Mouse (Mus musculus): ENCODE measurements around the gene Zdhhc18. TPM values are rescaled to one million over a fixed set of nuclear protein-coding genes. Genes with fewer than 3 reads are reported as not detected.
A peak's percentile ranks its signal among the peaks of the same experiment; 100 is the strongest.

Gene Zdhhc18
- polyA plus RNA-seq, 1 experiment from 2014 or later = 1.1 TPM

DNA sequence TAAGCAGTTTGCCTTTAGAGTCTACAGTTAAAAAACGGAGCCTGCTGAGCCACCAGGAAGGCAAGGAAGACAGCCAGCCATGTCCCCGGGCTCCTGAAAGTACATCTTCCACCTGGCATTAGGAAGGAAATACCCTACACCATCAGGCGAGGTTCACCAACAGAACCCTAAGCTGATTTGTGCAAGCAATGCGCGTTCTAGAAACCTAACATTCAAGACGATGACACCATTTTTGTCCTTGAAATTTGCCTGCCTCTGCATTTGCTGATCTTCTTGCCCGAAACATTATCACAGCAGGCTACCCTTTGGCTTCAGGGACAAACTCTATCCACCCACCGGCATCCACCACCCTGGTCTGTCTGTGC, 24.4 kb upstream of the Zdhhc18 start:
- DNase-seq (no peak), ATAC-seq (ENCODE audit: low read depth) (no peak)
- Histone ChIP-seq H3K4me2 (peak overlapping the region; percentile 94), H3K9me3 (replicated peaks) (no peaks in the 10 kb centered on the region), H3K4me3 (replicated peaks) (peak overlapping the region; percentile 80; the same call in 1 of the 2 replicates), H3K4me1 (replicated peaks) (peaks cover 85% of the 10 kb centered on the region), H3K9ac (peak overlapping the region; percentile 91), H3K27me3 (no peaks in the 10 kb centered on the region), H3K36me3 (peaks cover 9% of the 10 kb centered on the region), H3K27ac (peak overlapping the region; percentile 98)
- WGBS (ENCODE audit: insufficient replicate concordance) = 19% methylated on average over 8 of the region's 8 CpGs

GRCm38 (mm10) chr4:133673666-133674330, 23.8 kb upstream of the Zdhhc18 start:
- no peaks in the 10 kb centered on the region for H3K9me3 ChIP-seq (replicated peaks)
- 4% methylated on average over 10 of the region's 10 CpGs for WGBS (ENCODE audit: insufficient replicate concordance)
- H3K4me3 ChIP-seq (replicated peaks) = peak overlapping the region; percentile 80
- H3K4me1 ChIP-seq (replicated peaks) = peaks cover 87% of the 10 kb centered on the region
- peak overlapping the region; percentile 91 for H3K9ac ChIP-seq
- ATAC-seq (ENCODE audit: low read depth) (no peak), DNase-seq (no peak)
- H3K27me3 ChIP-seq = no peaks in the 10 kb centered on the region
- H3K36me3 ChIP-seq = peaks cover 7% of the 10 kb centered on the region
- H3K27ac ChIP-seq = peak overlapping the region; percentile 98
- peak overlapping the region; percentile 94 for H3K4me2 ChIP-seq

DNA sequence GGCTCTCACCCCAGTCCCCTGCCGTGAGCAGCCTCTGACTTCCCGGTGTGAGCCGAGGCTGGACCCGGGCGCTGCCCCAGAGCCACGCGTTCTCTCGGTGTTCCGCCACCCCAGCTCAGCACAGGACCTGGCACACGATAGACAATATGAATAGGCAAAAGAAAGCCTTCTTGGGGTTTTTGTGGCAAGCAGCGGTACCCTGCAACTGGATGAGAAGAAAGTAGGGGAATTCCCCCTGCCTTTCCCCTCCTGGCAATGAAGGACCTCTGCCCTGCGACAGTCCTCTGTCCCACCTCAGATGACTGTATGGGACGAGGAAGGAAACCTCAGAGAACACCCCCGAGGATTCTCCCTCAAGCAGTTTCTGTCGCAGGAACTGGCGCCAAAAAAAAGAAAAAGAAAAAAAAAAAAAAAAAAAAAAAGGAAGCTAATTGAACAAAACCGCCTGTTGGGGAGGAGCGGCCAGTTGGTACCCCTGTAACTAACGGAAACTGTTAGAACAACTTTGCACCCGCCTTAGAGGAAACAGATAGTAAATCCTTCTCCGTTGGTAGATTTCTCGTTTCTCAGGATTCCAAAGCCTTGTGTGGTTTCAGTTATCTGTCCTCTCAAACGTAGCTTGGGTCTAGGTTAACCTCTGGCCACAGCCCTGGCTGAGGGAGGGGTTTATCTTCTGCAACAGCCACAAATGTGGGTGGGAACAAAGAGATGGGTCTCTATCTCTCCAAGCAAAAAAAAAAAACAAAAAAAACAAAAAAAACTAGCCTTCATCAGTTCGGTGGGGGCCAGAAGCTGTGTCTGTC, 23.1 kb upstream of the Zdhhc18 start:
- Histone ChIP-seq H3K9ac (peak overlapping the region; percentile 91), H3K27me3 (no peaks in the 10 kb centered on the region), H3K4me2 (peak overlapping the region; percentile 94), H3K36me3 (peaks cover 2% of the 10 kb centered on the region; the same call in 1 of the 2 replicates), H3K4me1 (replicated peaks) (peaks cover 88% of the 10 kb centered on the region), H3K9me3 (replicated peaks) (no peaks in the 10 kb centered on the region), H3K27ac (peak overlapping the region; percentile 98), H3K4me3 (replicated peaks) (peak overlapping the region; percentile 80)
- WGBS (ENCODE audit: insufficient replicate concordance) = under 1% methylated on average over 24 of the region's 24 CpGs
- peak; percentile 63 for ATAC-seq (ENCODE audit: low read depth)
- DNase-seq = peak; percentile 82

- Histone ChIP-seq H3K4me2 (peak within 1 kb of the TSS; percentile 94), H3K4me3 (replicated peaks) (peak within 1 kb of the TSS; percentile 80), H3K36me3 (peaks cover 3% of the 10 kb centered on the region; the same call in 1 of the 2 replicates), H3K27ac (peak within 1 kb of the TSS; percentile 98), H3K4me1 (replicated peaks) (peaks cover 83% of the 10 kb centered on the region), H3K9ac (peak within 1 kb of the TSS; percentile 91), H3K9me3 (replicated peaks) (no peaks in the 10 kb centered on the region), H3K27me3 (no peaks in the 10 kb centered on the region)
- ATAC-seq (ENCODE audit: low read depth) (peak; percentile 84), DNase-seq (peak; percentile 86)
- under 1% methylated on average over 76 of the region's 76 CpGs for WGBS (ENCODE audit: insufficient replicate concordance)
These were observed 22.2 kb upstream of the Zdhhc18 start, which contains the start of gene Pigv for GRCm38 (mm10) chr4:133671881-133672844. Gene Pigv, minus strand, starts transcription at chr4:133672647.

DNA sequence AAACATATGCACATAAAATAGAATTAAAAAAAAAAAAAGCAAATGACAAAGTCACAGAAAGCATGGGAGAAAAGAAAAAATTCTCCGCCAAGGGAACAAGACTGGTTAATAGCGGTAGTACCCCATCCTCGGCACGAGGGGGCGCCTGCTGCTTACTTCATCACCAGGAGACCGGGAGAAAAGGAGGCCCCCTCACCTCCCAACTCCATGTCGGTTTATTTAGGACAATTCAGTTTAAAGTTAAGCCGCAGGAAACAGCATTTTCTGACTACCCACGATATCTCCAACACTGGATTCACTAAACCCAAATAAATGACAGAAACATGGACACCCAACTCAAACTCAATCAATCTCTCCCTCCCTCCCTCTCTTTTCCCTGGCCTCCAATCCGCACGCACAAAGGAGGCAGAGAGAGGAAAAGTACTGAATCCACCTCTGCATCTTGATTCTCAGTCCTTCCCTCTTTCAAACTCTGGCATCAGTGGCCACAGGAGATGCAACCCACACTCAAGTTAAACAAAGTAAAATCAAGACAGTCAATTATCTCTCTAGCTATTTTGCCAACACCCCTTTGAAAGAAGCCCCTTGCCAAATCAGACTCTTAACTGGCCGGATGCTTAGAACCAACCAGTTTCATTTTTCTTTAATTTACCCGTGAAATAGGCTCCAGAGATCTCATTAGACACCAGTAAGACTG, 21.4 kb upstream of the Zdhhc18 start:
- H3K36me3 ChIP-seq = peaks cover 6% of the 10 kb centered on the region; the same call in 1 of the 2 replicates
- DNase-seq = peak; percentile 66
- peaks cover 80% of the 10 kb centered on the region for H3K4me1 ChIP-seq (replicated peaks)
- no peaks in the 10 kb centered on the region for H3K9me3 ChIP-seq (replicated peaks)
- peak overlapping the region; percentile 91 for H3K9ac ChIP-seq
- ATAC-seq (ENCODE audit: low read depth) = no peak
- peak overlapping the region; percentile 94 for H3K4me2 ChIP-seq
- H3K27me3 ChIP-seq = no peaks in the 10 kb centered on the region
- WGBS (ENCODE audit: insufficient replicate concordance) = 6% methylated on average over 13 of the region's 13 CpGs
- peak overlapping the region; percentile 80 for H3K4me3 ChIP-seq (replicated peaks)
- peak overlapping the region; percentile 98 for H3K27ac ChIP-seq

DNA sequence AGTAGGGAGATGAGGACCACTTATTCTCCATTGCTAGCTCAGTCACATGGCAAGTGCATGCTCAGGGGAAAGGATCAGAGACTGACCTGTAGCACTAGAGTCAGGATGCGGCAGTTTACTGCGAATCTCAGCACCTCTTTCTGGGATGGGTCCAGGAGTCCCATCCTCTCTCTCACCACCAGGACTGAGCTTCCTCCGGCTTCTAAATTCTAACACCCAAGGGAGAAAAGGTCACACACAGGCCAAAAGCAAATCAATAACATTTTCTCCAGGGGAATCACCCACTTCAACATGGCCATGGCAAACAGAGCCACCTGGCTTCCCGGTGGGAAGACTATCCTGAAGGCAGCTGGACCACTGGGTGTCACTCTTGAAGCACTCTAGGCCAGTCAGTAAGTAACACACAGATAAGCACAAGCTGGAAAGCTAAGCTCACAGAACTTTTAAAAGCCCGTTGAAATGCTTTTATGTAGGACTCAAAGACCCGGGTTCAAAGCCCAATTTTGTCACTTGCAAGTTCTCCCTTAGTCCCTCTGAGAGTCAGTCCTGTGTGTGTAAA, 19.8 kb upstream of the Zdhhc18 start:
- Histone ChIP-seq H3K4me3 (replicated peaks) (no peak overlapping the region), H3K36me3 (peaks cover 6% of the 10 kb centered on the region), H3K4me2 (no peak overlapping the region), H3K27me3 (no peaks in the 10 kb centered on the region), H3K4me1 (replicated peaks) (peaks cover 77% of the 10 kb centered on the region), H3K9ac (no peak overlapping the region), H3K27ac (no peak overlapping the region), H3K9me3 (replicated peaks) (no peaks in the 10 kb centered on the region)
- ATAC-seq (ENCODE audit: low read depth) (no peak), DNase-seq (no peak)
- 61% methylated on average over 6 of the region's 6 CpGs for WGBS (ENCODE audit: insufficient replicate concordance)

GRCm38 (mm10) chr4:133668537-133668936, 18.6 kb upstream of the Zdhhc18 start:
- Histone ChIP-seq H3K9ac (peak overlapping the region; percentile 14; the same call in 1 of the 2 replicates), H3K27ac (no peak overlapping the region), H3K9me3 (replicated peaks) (no peaks in the 10 kb centered on the region)

GRCm38 (mm10) chr4:133666199-133666598, 16.2 kb upstream of the Zdhhc18 start:
- ATAC-seq (ENCODE audit: low read depth) (no peak), DNase-seq (no peak)
- Histone ChIP-seq H3K27ac (peak overlapping the region; percentile 53), H3K36me3 (peaks cover 21% of the 10 kb centered on the region), H3K4me3 (replicated peaks) (no peak overlapping the region), H3K9ac (0 out of 2 replicates have a peak overlapping the region, but pooled peaks have one; percentile 17), H3K4me1 (replicated peaks) (peaks cover 52% of the 10 kb centered on the region), H3K9me3 (replicated peaks) (no peaks in the 10 kb centered on the region), H3K27me3 (no peaks in the 10 kb centered on the region), H3K4me2 (no peak overlapping the region)
- WGBS (ENCODE audit: insufficient replicate concordance) = 30% methylated on average over 6 of the region's 6 CpGs

More at GRCm38 (mm10) chr4:133668537-133668936, 18.6 kb upstream of the Zdhhc18 start:
- DNase-seq (no peak), ATAC-seq (ENCODE audit: low read depth) (no peak)
- H3K4me1 ChIP-seq (replicated peaks) = peaks cover 65% of the 10 kb centered on the region
- H3K36me3 ChIP-seq = peaks cover 12% of the 10 kb centered on the region
- 66% methylated on average over 3 of the region's 3 CpGs for WGBS (ENCODE audit: insufficient replicate concordance)
- no peak overlapping the region for H3K4me3 ChIP-seq (replicated peaks)
- H3K27me3 ChIP-seq = no peaks in the 10 kb centered on the region
- no peak overlapping the region for H3K4me2 ChIP-seq

DNA sequence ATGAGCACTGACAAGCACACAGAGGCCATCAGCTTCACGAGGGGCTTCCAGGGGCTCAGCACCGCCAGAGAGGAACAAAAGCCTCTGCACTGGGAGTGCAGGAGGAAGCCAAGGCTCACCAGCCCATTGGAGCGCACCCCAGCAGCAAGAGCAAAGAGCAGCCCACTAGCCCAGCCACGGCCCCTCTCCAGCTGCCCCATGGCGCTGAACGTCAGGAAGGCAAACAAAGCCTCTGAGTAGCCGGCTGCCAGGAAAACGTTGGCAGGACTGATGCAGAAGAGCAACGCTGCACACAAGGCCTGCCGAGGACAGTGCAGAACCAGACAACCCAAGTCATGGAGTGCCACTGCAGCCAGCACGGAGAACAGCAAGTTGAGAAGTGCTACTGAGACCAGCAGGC, 15.2 kb upstream of the Zdhhc18 start:
- H3K4me1 ChIP-seq (replicated peaks) = peaks cover 53% of the 10 kb centered on the region
- no peak overlapping the region for H3K27ac ChIP-seq
- ATAC-seq (ENCODE audit: low read depth) = no peak
- no peak overlapping the region for H3K4me2 ChIP-seq
- H3K4me3 ChIP-seq (replicated peaks) = no peak overlapping the region
- no peak overlapping the region for H3K9ac ChIP-seq
- H3K36me3 ChIP-seq = peaks cover 21% of the 10 kb centered on the region
- H3K9me3 ChIP-seq (replicated peaks) = no peaks in the 10 kb centered on the region
- DNase-seq = no peak
- no peaks in the 10 kb centered on the region for H3K27me3 ChIP-seq
- WGBS (ENCODE audit: insufficient replicate concordance) = 52% methylated on average over 11 of the region's 11 CpGs

GRCm38 (mm10) chr4:133662945-133663344, 13.0 kb upstream of the Zdhhc18 start:
- Histone ChIP-seq H3K27ac (no peak overlapping the region), H3K9ac (no peak overlapping the region), H3K9me3 (replicated peaks) (no peaks in the 10 kb centered on the region), H3K4me1 (replicated peaks) (peaks cover 51% of the 10 kb centered on the region), H3K27me3 (no peaks in the 10 kb centered on the region), H3K4me2 (no peak overlapping the region), H3K4me3 (replicated peaks) (no peak overlapping the region), H3K36me3 (peaks cover 18% of the 10 kb centered on the region)
- no peak for DNase-seq
- ATAC-seq (ENCODE audit: low read depth) = no peak
- 61% methylated on average over 8 of the region's 8 CpGs for WGBS (ENCODE audit: insufficient replicate concordance)
